Mouse (Mus musculus): ENCODE results near the gene Snrnp25. TPM values are rescaled to one million over a fixed set of nuclear protein-coding genes. Genes with fewer than 3 reads are reported as not detected.

Snrnp25 gene
- total RNA-seq, 2 experiments from 2014 or later, result 20.6 to 22.4 TPM

- Histone ChIP-seq H3K4me3 (peak overlapping the region; percentile 62), H3K27ac (peak overlapping the region; percentile 88)
- DNase-seq (ENCODE audit: low spot score in 2 of 2), result no peak
- TF ChIP-seq CTCF (conservative IDR thresholded peaks at IDR 0.05), result no peak
These were observed 16.2 kb downstream of the Snrnp25 start for GRCm38 (mm10) chr11:32221225-32221950.

- DNase-seq (ENCODE audit: low spot score in 2 of 2), result no peak
- no peak for TF ChIP-seq CTCF (conservative IDR thresholded peaks at IDR 0.05)
- Histone ChIP-seq H3K4me3 (peak within 1 kb of the TSS; percentile 62), H3K27ac (peak within 1 kb of the TSS; percentile 88)
These were observed 16.8 kb downstream of the Snrnp25 start, which contains the start of gene Rhbdf1 for GRCm38 (mm10) chr11:32221951-32222409. Gene Rhbdf1, minus strand, starts transcription at chr11:32222300.

- Histone ChIP-seq H3K27ac (peak overlapping the region; percentile 73; the same call in 1 of the 2 replicates), H3K4me3 (peak overlapping the region; percentile 62)
- peak in 1 of 2 experiments; percentile 8 for DNase-seq (ENCODE audit: low spot score in 2 of 2)
- no peak for TF ChIP-seq CTCF (conservative IDR thresholded peaks at IDR 0.05)
These were observed 17.5 kb downstream of the Snrnp25 start for GRCm38 (mm10) chr11:32222570-32223194.

- Histone ChIP-seq H3K4me3 (no peak overlapping the region), H3K27ac (no peak overlapping the region)
- DNase-seq (ENCODE audit: low spot score in 2 of 2), result no peak
- TF ChIP-seq CTCF (conservative IDR thresholded peaks at IDR 0.05), result peak; percentile 46
These were observed 18.2 kb downstream of the Snrnp25 start for GRCm38 (mm10) chr11:32223297-32223967.

GRCm38 (mm10) chr11:32224468-32225139, 19.4 kb downstream of the Snrnp25 start:
- DNase-seq (ENCODE audit: low spot score in 2 of 2), result no peak
- no peak for TF ChIP-seq CTCF (conservative IDR thresholded peaks at IDR 0.05)
- Histone ChIP-seq H3K27ac (peak overlapping the region; percentile 96), H3K4me3 (no peak overlapping the region)

- no peak for TF ChIP-seq CTCF (conservative IDR thresholded peaks at IDR 0.05)
- Histone ChIP-seq H3K27ac (peak overlapping the region; percentile 96), H3K4me3 (no peak overlapping the region)
- no peak for DNase-seq (ENCODE audit: low spot score in 2 of 2)
These were observed 20.2 kb downstream of the Snrnp25 start for GRCm38 (mm10) chr11:32225222-32226104.

GRCm38 (mm10) chr11:32226124-32226871, 21.1 kb downstream of the Snrnp25 start, which contains the start of gene Mpg:
Gene Mpg, plus strand, starts transcription at chr11:32226505.
- peak within 1 kb of the TSS; percentile 96 for H3K27ac ChIP-seq
- peak; percentile 64 for TF ChIP-seq CTCF (conservative IDR thresholded peaks at IDR 0.05)
- H3K4me3 ChIP-seq, result peak within 1 kb of the TSS; percentile 69
- peak; percentile 89 to 90 for DNase-seq (ENCODE audit: low spot score in 2 of 2)

GRCm38 (mm10) chr11:32227041-32227440, 21.8 kb downstream of the Snrnp25 start:
- H3K4me3 ChIP-seq, result peak overlapping the region; percentile 69
- DNase-seq (ENCODE audit: low spot score in 2 of 2), result no peak
- no peak for TF ChIP-seq CTCF (conservative IDR thresholded peaks at IDR 0.05)
- H3K27ac ChIP-seq, result peak overlapping the region; percentile 96

- Histone ChIP-seq H3K27ac (peak overlapping the region; percentile 96), H3K4me3 (no peak overlapping the region)
- no peak for TF ChIP-seq CTCF (conservative IDR thresholded peaks at IDR 0.05)
- DNase-seq (ENCODE audit: low spot score in 2 of 2), result no peak
These were observed 22.3 kb downstream of the Snrnp25 start for GRCm38 (mm10) chr11:32227555-32227954.

GRCm38 (mm10) chr11:32228292-32228845, 23.2 kb downstream of the Snrnp25 start:
- 0 out of 2 replicates have a peak overlapping the region, but pooled peaks have one; percentile 18 for H3K27ac ChIP-seq
- TF ChIP-seq CTCF (conservative IDR thresholded peaks at IDR 0.05), result no peak
- DNase-seq (ENCODE audit: low spot score in 2 of 2), result no peak
- no peak overlapping the region for H3K4me3 ChIP-seq

- Histone ChIP-seq H3K27ac (peak overlapping the region; percentile 72), H3K4me3 (no peak overlapping the region)
- no peak for DNase-seq (ENCODE audit: low spot score in 2 of 2)
- peak; percentile 70 for TF ChIP-seq CTCF (conservative IDR thresholded peaks at IDR 0.05)
These were observed 25.0 kb downstream of the Snrnp25 start for GRCm38 (mm10) chr11:32230220-32230619.
